29 mouse cellular contexts compared by ENCODE assay signal in genomic region chr7:100539516-100539915, GRCm38 (mm10). TPM values are rescaled to one million over a fixed set of nuclear protein-coding genes. Genes with fewer than 3 reads are reported as not detected.
DNase-seq lines count a peak whose midpoint lies in the region; ATAC-seq and TF ChIP-seq lines count a peak whose summit lies in the region.
"Had no signal": no experiment of that assay in that cellular context is flagged by ENCODE, and none has a peak within 500 bp of the region (broad histone marks: within the 10 kb centered on the region; RNA-seq: fewer than 3 reads in every experiment).

No protein-coding gene starts in this region.

- 90% methylated on average over 9 of the region's 9 CpGs for WGBS in lung, postnatal 0 days
- 86% methylated on average over 9 of the region's 9 CpGs for WGBS in lung, adult 2 months
- 28% methylated on average over 9 of the region's 9 CpGs for WGBS in macrophage (ENCODE audit: missing documents)
- WGBS in hindbrain, embryonic 10.5 days, result 93% methylated on average over 9 of the region's 9 CpGs
- 97% methylated on average over 9 of the region's 9 CpGs for WGBS in hindbrain, embryonic 13.5 days

- no peak for TF ChIP-seq CTCF in lung, postnatal 0 days (IDR thresholded peaks at IDR 0.05)
- no peak for TF ChIP-seq CTCF in lung, adult 2 months (IDR thresholded peaks at IDR 0.05; ENCODE audit: insufficient read depth, low read length)

- no peak overlapping the region for H3K4me2 ChIP-seq in lung, postnatal 0 days (replicated peaks; ENCODE audit: low read depth, low read length)
- no peak overlapping the region for H3K4me2 ChIP-seq in hindbrain, embryonic 13.5 days
- H3K4me2 ChIP-seq: embryonic facial prominence, embryonic 15.5 days; forebrain, embryonic 12.5 days; heart, embryonic 15.5 days; hindbrain, embryonic 15.5 days; lung, embryonic 14.5 days; midbrain, embryonic 12.5 days had no signal

- no peak overlapping the region for H3K4me3 ChIP-seq in lung, postnatal 0 days (ENCODE audit: low read depth, low read length)
- H3K4me3 ChIP-seq in lung, adult 2 months (replicated peaks; ENCODE audit: extremely low read depth, low read depth, low read length), result no peak overlapping the region
- no peak overlapping the region for H3K4me3 ChIP-seq in brown adipose tissue, adult 24 weeks (ENCODE audit: insufficient read depth, low read depth, low read length)
- H3K4me3 ChIP-seq in macrophage (ENCODE audit: inconsistent target), result no peak overlapping the region
- H3K4me3 ChIP-seq in hindbrain, embryonic 10.5 days, result no peak overlapping the region
- H3K4me3 ChIP-seq in hindbrain, embryonic 13.5 days, result no peak overlapping the region
- H3K4me3 ChIP-seq: embryonic facial prominence, embryonic 10.5 days; embryonic facial prominence, embryonic 15.5 days; forebrain, embryonic 12.5 days; heart, embryonic 10.5 days; heart, embryonic 15.5 days; hindbrain, embryonic 15.5 days; midbrain, embryonic 12.5 days had no signal

- TF ChIP-seq EP300 in lung, postnatal 0 days (IDR thresholded peaks at IDR 0.05), result no peak

- no peak overlapping the region for H3K9ac ChIP-seq in lung, postnatal 0 days (replicated peaks; ENCODE audit: low read depth)
- no peak overlapping the region for H3K9ac ChIP-seq in hindbrain, embryonic 13.5 days
- H3K9ac ChIP-seq: embryonic facial prominence, embryonic 15.5 days; forebrain, embryonic 12.5 days; forebrain, postnatal 0 days; heart, embryonic 15.5 days; hindbrain, embryonic 15.5 days; lung, embryonic 14.5 days; midbrain, embryonic 12.5 days had no signal

- DNase-seq in lung, postnatal 0 days (ENCODE audit: low spot score), result peak; percentile 40
- DNase-seq in lung, adult 2 months, result no peak
- no peak for DNase-seq in hindbrain, embryonic 10.5 days (ENCODE audit: low spot score)
- DNase-seq: adrenal gland, adult 2 months; cerebellum, postnatal 10 days; forebrain, postnatal 0 days; heart, postnatal 36 days; kidney, adult 11 months; kidney, postnatal 14 days; lung, embryonic 14.5 days; right cerebral cortex, adult 18-20 months; right cerebral cortex, postnatal 4 days; thymus, adult 2 months; thymus, postnatal 36 days had no signal

- H3K4me1 ChIP-seq in lung, postnatal 0 days (ENCODE audit: insufficient read depth, low read depth, low read length), result peaks cover 4% of the 10 kb centered on the region; the same call in 1 of the 2 replicates
- peaks cover 3% of the 10 kb centered on the region for H3K4me1 ChIP-seq in lung, adult 2 months (ENCODE audit: control insufficient read depth, insufficient read depth, low read length)
- H3K4me1 ChIP-seq in brown adipose tissue, adult 24 weeks (ENCODE audit: control insufficient read depth, insufficient read depth, insufficient read length, low read length), result 0 out of 2 replicates have a peak, but pooled peaks cover 2% of the 10 kb centered on the region
- peaks cover 18% of the 10 kb centered on the region for H3K4me1 ChIP-seq in hindbrain, embryonic 10.5 days (replicated peaks)
- peaks cover 11% of the 10 kb centered on the region for H3K4me1 ChIP-seq in hindbrain, embryonic 13.5 days (replicated peaks)

- no peaks in the 10 kb centered on the region for H3K9me3 ChIP-seq in lung, postnatal 0 days (ENCODE audit: low read length)
- H3K9me3 ChIP-seq in hindbrain, embryonic 10.5 days, result no peaks in the 10 kb centered on the region
- no peaks in the 10 kb centered on the region for H3K9me3 ChIP-seq in hindbrain, embryonic 13.5 days
- H3K9me3 ChIP-seq: embryonic facial prominence, embryonic 10.5 days; embryonic facial prominence, embryonic 15.5 days; forebrain, embryonic 12.5 days; heart, embryonic 10.5 days; heart, embryonic 15.5 days; hindbrain, embryonic 15.5 days; megakaryocyte, embryonic 14.5 days; midbrain, embryonic 12.5 days had no signal

- no peak overlapping the region for H3K27ac ChIP-seq in lung, postnatal 0 days (ENCODE audit: low read length)
- H3K27ac ChIP-seq in brown adipose tissue, adult 24 weeks (replicated peaks; ENCODE audit: low read depth, low read length), result peak overlapping the region; percentile 71
- H3K27ac ChIP-seq in macrophage, result peak overlapping the region; percentile 48
- no peak overlapping the region for H3K27ac ChIP-seq in hindbrain, embryonic 10.5 days
- no peak overlapping the region for H3K27ac ChIP-seq in hindbrain, embryonic 13.5 days
- H3K27ac ChIP-seq: embryonic facial prominence, embryonic 10.5 days; embryonic facial prominence, embryonic 15.5 days; forebrain, embryonic 12.5 days; heart, embryonic 10.5 days; heart, embryonic 15.5 days; hindbrain, embryonic 15.5 days; midbrain, embryonic 12.5 days had no signal

- H3K79me2 ChIP-seq in macrophage (ENCODE audit: inconsistent target), result peaks cover 22% of the 10 kb centered on the region

- H3K27me3 ChIP-seq in lung, postnatal 0 days (replicated peaks; ENCODE audit: insufficient read depth, low read length), result no peaks in the 10 kb centered on the region
- H3K27me3 ChIP-seq in hindbrain, embryonic 10.5 days (ENCODE audit: insufficient read depth, poor library complexity, severe bottlenecking), result no peaks in the 10 kb centered on the region
- H3K27me3 ChIP-seq in hindbrain, embryonic 13.5 days, result no peaks in the 10 kb centered on the region
- H3K27me3 ChIP-seq: CH12.LX; embryonic facial prominence, embryonic 15.5 days; forebrain, embryonic 12.5 days; heart, embryonic 15.5 days; hindbrain, embryonic 15.5 days; midbrain, embryonic 12.5 days had no signal

- no peak for ATAC-seq in lung, postnatal 0 days
- ATAC-seq in neutrophil, adult 5-6 weeks (ENCODE audit: extremely low read depth, insufficient number of reproducible peaks, low FRiP score, poor library complexity, severe bottlenecking), result peak; percentile 57
- ATAC-seq in hindbrain, embryonic 13.5 days (ENCODE audit: low FRiP score), result no peak
- ATAC-seq: activated CD4-positive, CD25-positive, alpha-beta regulatory T cell, adult 4 months; forebrain, postnatal 0 days; inflammation-experienced regulatory T-cells, adult 6 months had no signal

- TF ChIP-seq POLR2A in lung, adult 2 months (IDR thresholded peaks at IDR 0.05; ENCODE audit: borderline replicate concordance, extremely low read depth, low read depth, low read length), result no peak

- H3K36me3 ChIP-seq in lung, postnatal 0 days (ENCODE audit: insufficient read depth, low read length), result no peaks in the 10 kb centered on the region; the same call in 1 of the 2 replicates
- peaks cover 15% of the 10 kb centered on the region for H3K36me3 ChIP-seq in macrophage (ENCODE audit: inconsistent target)
- H3K36me3 ChIP-seq in hindbrain, embryonic 10.5 days, result peaks cover 22% of the 10 kb centered on the region
- H3K36me3 ChIP-seq in hindbrain, embryonic 13.5 days, result peaks cover 17% of the 10 kb centered on the region

RNA-seq across cellular contexts. Expression of gene Coa4, which starts 2.6 kb away (rescaled TPM):
- polyA plus RNA-seq in lung, postnatal 0 days (2015; fragmentation: Nextera tagmentation; extraction: Ambion mirVana), result 17.0 and 18.2 TPM in 2 replicates
- polyA plus RNA-seq in lung, adult 2 months (2012; rRNA removed), result 8.5 and 9.0 TPM in 2 replicates
- polyA plus RNA-seq in brown adipose tissue, adult 24 weeks (2012; ENCODE audit: insufficient read depth, insufficient read length, missing spikeins), result 6.4 and 11.6 TPM in 2 replicates
- total RNA-seq in macrophage (2018; cell fraction: chromatin; rRNA removed), result 10 to 100 TPM in 9 of 26 experiments, 1 to 10 TPM in 17; 1.2 to 24.0 (median 5.3) TPM
- total RNA-seq in macrophage (2018; cell fraction: cytosol; rRNA removed), result 10 to 100 TPM; 13.0 to 43.0 (median 34.9) TPM
- total RNA-seq in macrophage (2018; cell fraction: nucleus; rRNA removed), result 10 to 100 TPM in 7 of 26 experiments, 1 to 10 TPM in 19; 1.4 to 23.3 (median 6.9) TPM
- polyA plus RNA-seq in macrophage (2018), result 33.7 to 48.0 TPM (median 34.1 TPM) in 3 replicates
- 9.5 and 16.9 TPM in 2 replicates for total RNA-seq in neutrophil, adult 5-6 weeks (2017)
- polyA plus RNA-seq in hindbrain, embryonic 10.5 days (2016; fragmentation: Nextera tagmentation; extraction: Ambion mirVana), result 20.4 and 23.3 TPM in 2 replicates
- 15.8 and 17.2 TPM in 2 replicates for polyA plus RNA-seq in hindbrain, embryonic 13.5 days (2015; fragmentation: Nextera tagmentation; extraction: Ambion mirVana)

RNA-seq across cellular contexts. Expression of gene Dnajb13, which starts 24.8 kb away (rescaled TPM):
- 13.7 and 13.8 TPM in 2 replicates for polyA plus RNA-seq in lung, postnatal 0 days (2015; fragmentation: Nextera tagmentation; extraction: Ambion mirVana)
- polyA plus RNA-seq in lung, adult 2 months (2012; rRNA removed), result 8.3 and 15.2 TPM in 2 replicates
- polyA plus RNA-seq in brown adipose tissue, adult 24 weeks (2012; ENCODE audit: insufficient read depth, insufficient read length, missing spikeins), result 2.6 and 2.7 TPM in 2 replicates
- total RNA-seq in macrophage (2018; cell fraction: chromatin; rRNA removed), result 1 to 10 TPM in 12 of 26 experiments, under 1 TPM in 11, not detected in 3; 0.33 to 2.9 (median 1.1) TPM
- 1 to 10 TPM in 21 of 26 experiments, under 1 TPM in 5; 0.59 to 2.8 (median 1.4) TPM for total RNA-seq in macrophage (2018; cell fraction: cytosol; rRNA removed)
- total RNA-seq in macrophage (2018; cell fraction: nucleus; rRNA removed), result 1 to 10 TPM in 11 of 26 experiments, under 1 TPM in 13, not detected in 2; 0.24 to 4.2 (median 0.93) TPM
- 0.88 to 2.8 TPM (median 2.0 TPM) in 3 replicates for polyA plus RNA-seq in macrophage (2018)
- total RNA-seq in neutrophil, adult 5-6 weeks (2017), result 1.0 and 1.5 TPM in 2 replicates
- polyA plus RNA-seq in hindbrain, embryonic 10.5 days (2016; fragmentation: Nextera tagmentation; extraction: Ambion mirVana), result 1.9 and 9.2 TPM in 2 replicates
- 4.4 and 8.5 TPM in 2 replicates for polyA plus RNA-seq in hindbrain, embryonic 13.5 days (2015; fragmentation: Nextera tagmentation; extraction: Ambion mirVana)
- total RNA-seq: heart, postnatal 36 days had no signal

RNA-seq across cellular contexts. Expression of gene Ucp2, which starts 46.4 kb away (rescaled TPM):
- 528 and 617 TPM in 2 replicates for polyA plus RNA-seq in lung, postnatal 0 days (2015; fragmentation: Nextera tagmentation; extraction: Ambion mirVana)
- polyA plus RNA-seq in lung, adult 2 months (2012; rRNA removed), result 467 and 695 TPM in 2 replicates
- polyA plus RNA-seq in brown adipose tissue, adult 24 weeks (2012; ENCODE audit: insufficient read depth, insufficient read length, missing spikeins), result 54.8 and 55.8 TPM in 2 replicates
- total RNA-seq in macrophage (2018; cell fraction: chromatin; rRNA removed), result 100 to 1,000 TPM in 12 of 26 experiments, 10 to 100 TPM in 14; 11.5 to 444 (median 80.1) TPM
- 1,000 to 10,000 TPM in 4 of 26 experiments, 100 to 1,000 TPM in 22; 386 to 1,183 (median 657) TPM for total RNA-seq in macrophage (2018; cell fraction: cytosol; rRNA removed)
- total RNA-seq in macrophage (2018; cell fraction: nucleus; rRNA removed), result 100 to 1,000 TPM in 24 of 26 experiments, 10 to 100 TPM in 2; 72.3 to 437 (median 188) TPM
- 934 to 1,261 TPM (median 1,117 TPM) in 3 replicates for polyA plus RNA-seq in macrophage (2018)
- 453 and 500 TPM in 2 replicates for total RNA-seq in neutrophil, adult 5-6 weeks (2017)
- polyA plus RNA-seq in hindbrain, embryonic 10.5 days (2016; fragmentation: Nextera tagmentation; extraction: Ambion mirVana), result 122 and 123 TPM in 2 replicates
- polyA plus RNA-seq in hindbrain, embryonic 13.5 days (2015; fragmentation: Nextera tagmentation; extraction: Ambion mirVana), result 75.2 and 78.6 TPM in 2 replicates

Comparison
In these comparisons a context has a peak if more than half of its experiments do, and no peak if none do; other contexts are left out.
1. H3K27ac ChIP-seq: peak in brown adipose tissue, adult 24 weeks (single experiment) and macrophage (single experiment); none in lung, postnatal 0 days (single experiment), hindbrain, embryonic 10.5 days (single experiment) and hindbrain, embryonic 13.5 days (single experiment).